Mouse (Mus musculus) heart, postnatal 14 days (tissue): Measurements from ENCODE around the gene Sult1d1. TPM values are rescaled to one million over a fixed set of nuclear protein-coding genes. Genes with fewer than 3 reads are reported as not detected.

Experiments
- microRNA-seq, 2 experiments: library from miRNA; unstranded; fragments of <30 nt; microRNA quantifications; one replicate each; pipeline ENCODE4 v1.2.0; 2021 to 2022
- total RNA-seq, 2 experiments: library from RNA; stranded (reverse); gene quantifications; 2 replicates each; pipeline ENCODE4 v1.2.3; 2021

The Sult1d1 gene
- total RNA-seq, 2 experiments from 2014 or later: 0.36 TPM; not detected in 1

Small RNA genes within 50 kb of the gene (microRNA-seq; reads per million reads assigned to microRNA genes)
- 0 reads per million in 2 experiments for gene Mir3969

Other genes with a start within 250 kb of the Sult1d1 start
- not detected for gene Ugt2a3, start 231.8 kb downstream of the Sult1d1 start, total RNA-seq
- not detected for gene Ugt2b38, start 144.8 kb downstream of the Sult1d1 start, total RNA-seq
- gene Ugt2a2, start 86.8 kb downstream of the Sult1d1 start, total RNA-seq: not detected
- gene Gm43638, start 82.2 kb downstream of the Sult1d1 start, total RNA-seq: not detected
- not detected for gene Ugt2a1, start 78.2 kb downstream of the Sult1d1 start, total RNA-seq
- not detected for gene Sult1b1, start 30.8 kb downstream of the Sult1d1 start, total RNA-seq
- not detected for gene Sult1e1, start 22.6 kb upstream of the Sult1d1 start, total RNA-seq
- not detected for gene Csn1s1, start 97.2 kb upstream of the Sult1d1 start, total RNA-seq
- gene Csn2, start 130.6 kb upstream of the Sult1d1 start, total RNA-seq: under 1 TPM in 1 of 2 experiments, not detected in 1; 0.27 TPM
- gene Csn1s2a, start 205.5 kb upstream of the Sult1d1 start, total RNA-seq: not detected
- not detected for gene Csn1s2b, start 239.1 kb upstream of the Sult1d1 start, total RNA-seq